Mouse (Mus musculus): ENCODE data around the gene Lsr. TPM values are rescaled to one million over a fixed set of nuclear protein-coding genes. Genes with fewer than 3 reads are reported as not detected.
A peak's percentile ranks its signal among the peaks of the same experiment; 100 is the strongest.
"Not testable (repeated sequence)": the region's sequence is repeated elsewhere in the genome, so short reads cannot be mapped to it uniquely, and the experiment has no call there.

The Lsr gene
- polyA plus RNA-seq, 1 experiment from 2014 or later: 13.8 TPM

- Histone ChIP-seq H3K9ac (no peak overlapping the region), H3K36me3 (peaks cover 67% of the 10 kb centered on the region), H3K9me3 (replicated peaks) (no peaks in the 10 kb centered on the region), H3K27me3 (replicated peaks) (no peaks in the 10 kb centered on the region), H3K27ac (ENCODE audit: poor library complexity, severe bottlenecking) (no peak overlapping the region), H3K4me2 (no peak overlapping the region), H3K4me3 (no peak overlapping the region), H3K4me1 (replicated peaks) (peaks cover 17% of the 10 kb centered on the region)
- ATAC-seq (ENCODE audit: insufficient number of reproducible peaks, low FRiP score): no peak
- 82% methylated on average over 6 of the region's 6 CpGs for WGBS
These were observed 19.8 kb downstream of the Lsr start for GRCm38 (mm10) chr7:30953459-30953858.

- 92% methylated on average over 16 of the region's 16 CpGs for WGBS
- H3K4me3 ChIP-seq: no peak overlapping the region
- no peak overlapping the region for H3K27ac ChIP-seq (ENCODE audit: poor library complexity, severe bottlenecking)
- ATAC-seq (ENCODE audit: insufficient number of reproducible peaks, low FRiP score): no peak
- peaks cover 10% of the 10 kb centered on the region for H3K4me1 ChIP-seq (replicated peaks)
- H3K27me3 ChIP-seq (replicated peaks): no peaks in the 10 kb centered on the region
- H3K36me3 ChIP-seq: peaks cover 67% of the 10 kb centered on the region
- no peak overlapping the region for H3K4me2 ChIP-seq
- H3K9me3 ChIP-seq (replicated peaks): no peaks in the 10 kb centered on the region
- no peak overlapping the region for H3K9ac ChIP-seq
These were observed 20.6 kb downstream of the Lsr start for GRCm38 (mm10) chr7:30952441-30953265.

- not testable (repeated sequence) for H3K27me3 ChIP-seq (replicated peaks); H3K4me3 ChIP-seq; H3K27ac ChIP-seq (ENCODE audit: poor library complexity, severe bottlenecking); ATAC-seq (ENCODE audit: insufficient number of reproducible peaks, low FRiP score); H3K9ac ChIP-seq; H3K4me1 ChIP-seq (replicated peaks); H3K4me2 ChIP-seq; H3K9me3 ChIP-seq (replicated peaks)
- H3K36me3 ChIP-seq: peaks cover 80% of the 10 kb centered on the region
- WGBS: 87% methylated on average over 3 of the region's 3 CpGs
These were observed 23.4 kb downstream of the Lsr start for GRCm38 (mm10) chr7:30949902-30950301.

DNA sequence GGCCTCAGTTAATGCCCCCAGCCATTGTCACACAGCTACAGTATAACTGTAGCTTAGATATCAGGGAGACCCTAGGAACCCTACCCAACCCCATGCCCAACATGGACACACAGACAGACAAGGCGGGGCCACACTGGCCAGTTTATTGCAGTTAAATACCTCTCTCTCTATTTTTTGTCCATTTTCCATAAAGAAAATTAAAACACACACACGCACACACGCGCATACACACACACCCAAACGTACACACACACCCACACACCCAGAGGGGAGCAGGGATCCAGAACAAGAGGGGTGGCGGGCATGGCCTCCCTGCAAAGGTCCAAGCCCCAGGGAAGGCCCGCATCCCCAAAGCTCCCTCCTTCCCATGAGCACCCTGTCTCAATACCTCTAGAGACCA is 27.4 kb downstream of the Lsr start:
- no peak overlapping the region for H3K27ac ChIP-seq (ENCODE audit: poor library complexity, severe bottlenecking)
- H3K4me1 ChIP-seq (replicated peaks): 0 out of 2 replicates have a peak, but pooled peaks cover 3% of the 10 kb centered on the region
- H3K36me3 ChIP-seq: peaks cover 41% of the 10 kb centered on the region
- H3K27me3 ChIP-seq (replicated peaks): no peaks in the 10 kb centered on the region
- WGBS: 93% methylated on average over 7 of the region's 7 CpGs
- no peak overlapping the region for H3K9ac ChIP-seq
- no peaks in the 10 kb centered on the region for H3K9me3 ChIP-seq (replicated peaks)
- no peak overlapping the region for H3K4me2 ChIP-seq
- no peak overlapping the region for H3K4me3 ChIP-seq
- ATAC-seq (ENCODE audit: insufficient number of reproducible peaks, low FRiP score): no peak

DNA sequence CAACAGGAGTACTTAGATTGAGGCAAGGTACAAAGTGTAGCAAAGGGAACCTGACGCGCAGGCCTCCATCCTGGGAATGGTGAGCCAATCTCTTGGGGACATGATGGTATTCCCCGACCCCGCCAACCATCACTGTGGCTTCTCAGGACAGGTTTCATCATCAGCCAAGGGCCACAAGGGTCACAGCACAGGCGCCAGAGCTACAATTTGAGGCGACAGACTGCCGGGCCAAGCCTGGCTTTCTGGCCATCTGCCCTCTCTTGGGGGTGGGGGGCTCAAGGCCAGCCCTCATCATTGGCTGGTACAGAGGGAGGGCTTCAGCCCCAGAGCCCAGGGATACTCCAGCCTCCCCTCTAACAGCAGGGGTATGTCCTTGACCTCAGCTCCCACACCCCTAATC is 27.8 kb downstream of the Lsr start:
- ATAC-seq (ENCODE audit: insufficient number of reproducible peaks, low FRiP score): not testable (repeated sequence)

GRCm38 (mm10) chr7:30944706-30945105 is 28.6 kb downstream of the Lsr start:
- H3K27me3 ChIP-seq (replicated peaks); H3K4me2 ChIP-seq; H3K4me3 ChIP-seq; H3K4me1 ChIP-seq (replicated peaks); H3K9me3 ChIP-seq (replicated peaks); ATAC-seq (ENCODE audit: insufficient number of reproducible peaks, low FRiP score); H3K9ac ChIP-seq; H3K27ac ChIP-seq (ENCODE audit: poor library complexity, severe bottlenecking): not testable (repeated sequence)
- 47% methylated on average over 2 of the region's 2 CpGs for WGBS
- H3K36me3 ChIP-seq: peaks cover 30% of the 10 kb centered on the region

More for the DNA sequence above, 27.8 kb downstream of the Lsr start:
- H3K36me3 ChIP-seq: peaks cover 37% of the 10 kb centered on the region
- not testable (repeated sequence) for H3K4me3 ChIP-seq; H3K4me1 ChIP-seq (replicated peaks); H3K27ac ChIP-seq (ENCODE audit: poor library complexity, severe bottlenecking); H3K27me3 ChIP-seq (replicated peaks); H3K9ac ChIP-seq; H3K4me2 ChIP-seq; H3K9me3 ChIP-seq (replicated peaks)
- WGBS: 83% methylated on average over 7 of the region's 7 CpGs

DNA sequence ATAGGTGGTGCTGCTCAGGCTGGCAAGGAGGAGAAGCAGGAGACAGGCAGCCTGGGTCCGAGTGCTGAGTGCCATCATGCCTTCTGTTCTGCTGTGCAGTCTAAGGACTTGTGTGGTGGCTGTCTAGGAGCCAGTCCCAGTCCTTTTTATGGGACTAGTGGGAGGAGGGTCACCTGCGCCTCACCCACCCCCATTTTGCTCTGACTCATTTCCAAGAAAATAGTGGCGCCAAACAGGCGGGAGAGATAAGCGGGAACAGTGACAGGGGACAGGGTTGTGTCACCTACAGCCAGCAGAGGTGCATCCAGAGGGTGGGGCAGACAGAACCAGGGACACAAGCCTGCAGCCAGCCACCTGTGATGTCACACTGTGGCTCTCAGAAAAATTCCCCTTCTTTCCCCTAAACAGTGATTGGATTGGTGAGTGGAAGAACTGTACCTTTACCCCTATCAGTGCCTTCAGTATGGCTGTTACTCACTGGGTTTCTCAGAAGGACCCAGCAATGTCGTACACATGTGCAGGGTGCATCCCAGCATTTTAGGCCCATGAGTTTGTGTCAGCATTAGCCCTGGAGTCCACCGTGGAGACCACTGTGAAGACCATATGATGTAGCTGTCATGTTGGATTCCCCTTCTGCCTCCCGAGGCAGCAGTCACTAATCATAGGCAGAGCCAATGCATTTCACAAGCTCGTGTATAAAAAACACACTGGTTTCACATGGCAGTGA is 29.2 kb downstream of the Lsr start, which contains the start of gene Hamp:
Gene Hamp (minus strand): TSS at position 124 of the 727 bp plus-strand sequence.
- Histone ChIP-seq H3K9ac (no peak within 1 kb of the TSS), H3K4me2 (no peak within 1 kb of the TSS), H3K36me3 (peaks cover 25% of the 10 kb centered on the region), H3K9me3 (replicated peaks) (no peaks in the 10 kb centered on the region), H3K4me3 (no peak within 1 kb of the TSS), H3K27ac (ENCODE audit: poor library complexity, severe bottlenecking) (no peak within 1 kb of the TSS), H3K27me3 (replicated peaks) (no peaks in the 10 kb centered on the region), H3K4me1 (replicated peaks) (0 out of 2 replicates have a peak, but pooled peaks cover 3% of the 10 kb centered on the region)
- ATAC-seq (ENCODE audit: insufficient number of reproducible peaks, low FRiP score): peak; percentile 39; the same call in 1 of the 2 replicates
- 57% methylated on average over 9 of the region's 9 CpGs for WGBS

DNA sequence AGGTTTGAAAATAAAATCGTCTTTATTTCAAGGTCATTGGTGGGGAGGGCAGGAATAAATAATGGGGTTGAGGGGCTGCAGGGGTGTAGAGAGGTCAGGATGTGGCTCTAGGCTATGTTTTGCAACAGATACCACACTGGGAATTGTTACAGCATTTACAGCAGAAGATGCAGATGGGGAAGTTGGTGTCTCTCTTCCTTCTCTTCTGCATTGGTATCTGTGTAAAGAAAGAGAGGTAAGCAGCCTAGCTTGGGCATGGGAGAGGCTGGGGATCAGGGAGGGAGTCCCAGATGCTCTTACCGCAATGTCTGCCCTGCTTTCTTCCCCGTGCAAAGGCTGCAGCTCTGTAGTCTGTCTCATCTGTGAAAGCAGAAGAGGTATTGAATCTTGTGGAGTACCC is 30.9 kb downstream of the Lsr start:
- not testable (repeated sequence) for ATAC-seq (ENCODE audit: insufficient number of reproducible peaks, low FRiP score); H3K4me1 ChIP-seq (replicated peaks); H3K27me3 ChIP-seq (replicated peaks); H3K4me2 ChIP-seq; H3K9me3 ChIP-seq (replicated peaks); H3K27ac ChIP-seq (ENCODE audit: poor library complexity, severe bottlenecking); H3K9ac ChIP-seq; H3K4me3 ChIP-seq
- 48% methylated on average over 3 of the region's 3 CpGs for WGBS
- H3K36me3 ChIP-seq: peaks cover 14% of the 10 kb centered on the region

GRCm38 (mm10) chr7:30940070-30940469 is 33.2 kb downstream of the Lsr start:
- ATAC-seq (ENCODE audit: insufficient number of reproducible peaks, low FRiP score); H3K27ac ChIP-seq (ENCODE audit: poor library complexity, severe bottlenecking); H3K4me2 ChIP-seq; H3K27me3 ChIP-seq (replicated peaks); H3K9me3 ChIP-seq (replicated peaks); H3K4me3 ChIP-seq; H3K9ac ChIP-seq; H3K36me3 ChIP-seq; H3K4me1 ChIP-seq (replicated peaks): not testable (repeated sequence)
- 40% methylated on average over 1 of the region's 1 CpGs for WGBS

- H3K9ac ChIP-seq; ATAC-seq (ENCODE audit: insufficient number of reproducible peaks, low FRiP score); H3K4me3 ChIP-seq; H3K27ac ChIP-seq (ENCODE audit: poor library complexity, severe bottlenecking); H3K4me1 ChIP-seq (replicated peaks); H3K4me2 ChIP-seq; H3K27me3 ChIP-seq (replicated peaks); H3K36me3 ChIP-seq; H3K9me3 ChIP-seq (replicated peaks): not testable (repeated sequence)
- 64% methylated on average over 6 of the region's 6 CpGs for WGBS
These were observed 37.7 kb downstream of the Lsr start for GRCm38 (mm10) chr7:30935422-30936099.

GRCm38 (mm10) chr7:30924581-30924980 is 48.7 kb downstream of the Lsr start, which contains the start of gene Hamp2:
Gene Hamp2 (minus strand): TSS chr7:30924681.
- H3K9ac ChIP-seq; H3K4me3 ChIP-seq; H3K4me1 ChIP-seq (replicated peaks); H3K27ac ChIP-seq (ENCODE audit: poor library complexity, severe bottlenecking); H3K9me3 ChIP-seq (replicated peaks); H3K4me2 ChIP-seq; H3K36me3 ChIP-seq; ATAC-seq (ENCODE audit: insufficient number of reproducible peaks, low FRiP score): not testable (repeated sequence)
- 70% methylated on average over 2 of the region's 2 CpGs for WGBS
- H3K27me3 ChIP-seq (replicated peaks): peaks cover 10% of the 10 kb centered on the region; the same call in 1 of the 2 replicates

Measured in heart, embryonic 12.5 days (tissue).